Mouse (Mus musculus) lung, adult 2 months (tissue): Measurements from ENCODE around the gene Grk5.

Experiments
- CTCF ChIP-seq: fragments of 200-500 bp; IDR thresholded peaks from 2 replicates; pipeline ENCODE4 v1.5.1; 2011; ENCODE audit warnings: mild to moderate bottlenecking, low read length, control low read depth; ENCODE audit not compliant: insufficient read depth
- POLR2A ChIP-seq: fragments of 200-500 bp; IDR thresholded peaks from 2 replicates; pipeline ENCODE4 v1.6.1; 2011; ENCODE audit warnings: low read depth, mild to moderate bottlenecking, control low read depth, low read length, borderline replicate concordance; ENCODE audit errors: extremely low read depth

GRCm38 (mm10) chr19:61078622-61079021, 189.1 kb downstream of the Grk5 start:
- TF ChIP-seq POLR2A, result no peak
- TF ChIP-seq CTCF, result no peak
